Mouse (Mus musculus) CH12.LX (cell line): ENCODE data around the gene Nemp1. TPM values are rescaled to one million over a fixed set of nuclear protein-coding genes. Genes with fewer than 3 reads are reported as not detected.

ENCODE experiments used
- DNase-seq: peaks from one replicate; pipeline ENCODE4 v3.0.0-alpha.2; 2013; ENCODE audit errors: extremely low read depth
- H3K27ac ChIP-seq: 2 replicates; pipeline ENCODE4 v1.5.1; 2012; ENCODE audit warnings: low read depth, mild to moderate bottlenecking, control low read depth, moderate library complexity; ENCODE audit not compliant: insufficient read depth
- H3K27me3 ChIP-seq: replicated peaks from 2 replicates; pipeline ENCODE3; 2012; ENCODE audit warnings: inconsistent platforms
- H3K36me3 ChIP-seq, 2 experiments: replicated peaks in 1 of 2; 2 replicates each; pipeline versions ENCODE3 to v1.6.1; 2012; ENCODE audit warnings: inconsistent platforms in 1 of 2, low read length in 1 of 2, mild to moderate bottlenecking in 1 of 2, mixed read lengths in 1 of 2, moderate library complexity in 1 of 2; ENCODE audit not compliant: control insufficient read depth in 1 of 2, insufficient read depth in 1 of 2
- H3K4me1 ChIP-seq, 2 experiments: 2 replicates each; pipeline ENCODE4 v1.6.1; 2012; ENCODE audit warnings: inconsistent platforms in 1 of 2, moderate library complexity in 1 of 2; ENCODE audit not compliant: insufficient read depth in 2 of 2, control insufficient read depth in 1 of 2
- H3K4me2 ChIP-seq: 2 replicates; pipeline ENCODE4 v1.6.1; 2012; ENCODE audit warnings: low read depth, mild to moderate bottlenecking, control low read depth; ENCODE audit not compliant: poor library complexity, insufficient read depth, severe bottlenecking
- H3K4me3 ChIP-seq, 3 experiments: fragments of 150-350 bp in 1 of 3; sonication (generic) in 1 of 3; replicated peaks in 1 of 3; 2 replicates each; pipeline versions ENCODE3 to v1.5.1; 2011 to 2012; ENCODE audit warnings: low read depth in 2 of 3, low read length in 2 of 3, mild to moderate bottlenecking in 2 of 3, moderate library complexity in 2 of 3, control low read depth in 1 of 3, improper control_type of control experiment in 1 of 3, inconsistent platforms in 1 of 3, mixed read lengths in 1 of 3; ENCODE audit not compliant: poor library complexity in 1 of 3
- H3K79me2 ChIP-seq: replicated peaks from 2 replicates; pipeline ENCODE4 v1.6.1; 2012; ENCODE audit warnings: mild to moderate bottlenecking, moderate library complexity; ENCODE audit not compliant: control insufficient read depth, poor library complexity, insufficient read depth, severe bottlenecking; ENCODE audit errors: extremely low read depth
- H3K9ac ChIP-seq: 2 replicates; pipeline ENCODE4 v1.6.1; 2012; ENCODE audit warnings: low read depth, mild to moderate bottlenecking, control low read depth, moderate library complexity; ENCODE audit not compliant: insufficient read depth
- H3K9me3 ChIP-seq: replicated peaks from 2 replicates; pipeline ENCODE3; 2012; ENCODE audit warnings: low read length, inconsistent platforms, mixed read lengths
- CHD2 ChIP-seq: IDR thresholded peaks from 2 replicates; pipeline ENCODE4 v1.6.1; 2011; ENCODE audit warnings: low read length, improper control_type of control experiment
- CTCF ChIP-seq, 2 experiments: IDR thresholded peaks in 1 of 2; conservative IDR thresholded peaks in 1 of 2; 2 replicates each; pipeline ENCODE4 v1.5.1; 2011 to 2012; ENCODE audit warnings: low read depth in 2 of 2, low read length in 2 of 2, improper control_type of control experiment in 1 of 2, inconsistent platforms in 1 of 2, mild to moderate bottlenecking in 1 of 2, moderate library complexity in 1 of 2
- E2F4 ChIP-seq: IDR thresholded peaks from 2 replicates; pipeline ENCODE4 v1.6.1; 2011; ENCODE audit warnings: low read depth, low read length, improper control_type of control experiment; ENCODE audit not compliant: insufficient replicate concordance
- ELF1 ChIP-seq: IDR thresholded peaks from 2 replicates; pipeline ENCODE4 v1.6.1; 2014; ENCODE audit warnings: low read depth, mild to moderate bottlenecking, inconsistent platforms, low read length, improper control_type of control experiment
- HCFC1 ChIP-seq: IDR thresholded peaks from 2 replicates; pipeline ENCODE4 v1.6.1; 2012; ENCODE audit warnings: low read depth, mild to moderate bottlenecking, inconsistent platforms, low read length, improper control_type of control experiment
- IRF4 ChIP-seq: IDR thresholded peaks from 2 replicates; pipeline ENCODE4 v1.6.1; 2014; ENCODE audit warnings: low read depth, mild to moderate bottlenecking, inconsistent platforms, low read length, improper control_type of control experiment
- JUND ChIP-seq: conservative IDR thresholded peaks from 2 replicates; pipeline ENCODE4 v1.6.1; 2011; ENCODE audit warnings: low read depth, low read length, improper control_type of control experiment
- MAFK ChIP-seq: IDR thresholded peaks from 2 replicates; pipeline ENCODE4 v1.6.1; 2011; ENCODE audit warnings: low read length, improper control_type of control experiment; ENCODE audit not compliant: insufficient replicate concordance
- MAX ChIP-seq: IDR thresholded peaks from 2 replicates; pipeline ENCODE4 v1.6.1; 2011; ENCODE audit warnings: low read length, improper control_type of control experiment
- NRF1 ChIP-seq: IDR thresholded peaks from 2 replicates; pipeline ENCODE4 v1.6.1; 2014; ENCODE audit warnings: low read depth, mild to moderate bottlenecking, inconsistent platforms, low read length, improper control_type of control experiment, moderate library complexity
- POLR2A ChIP-seq: IDR thresholded peaks from 2 replicates; pipeline ENCODE4 v1.6.1; 2011; ENCODE audit warnings: low read depth, mild to moderate bottlenecking, improper control_type of control experiment, low read length
- RAD21 ChIP-seq: IDR thresholded peaks from 2 replicates; pipeline ENCODE4 v1.6.1; 2011; ENCODE audit warnings: low read depth, mild to moderate bottlenecking, low read length, improper control_type of control experiment, moderate library complexity
- RCOR1 ChIP-seq: conservative IDR thresholded peaks from 2 replicates; pipeline ENCODE4 v1.6.1; 2012; ENCODE audit warnings: low read depth, mild to moderate bottlenecking, inconsistent platforms, low read length, improper control_type of control experiment
- SIN3A ChIP-seq: IDR thresholded peaks from 2 replicates; pipeline ENCODE4 v1.6.1; 2012; ENCODE audit warnings: low read length, improper control_type of control experiment, inconsistent platforms
- SMC3 ChIP-seq: IDR thresholded peaks from 2 replicates; pipeline ENCODE4 v1.6.1; 2011; ENCODE audit warnings: low read depth, low read length, improper control_type of control experiment
- TBP ChIP-seq: conservative IDR thresholded peaks from 2 replicates; pipeline ENCODE4 v1.6.1; 2011; ENCODE audit warnings: low read depth, low read length, improper control_type of control experiment
- TCF12 ChIP-seq: IDR thresholded peaks from 2 replicates; pipeline ENCODE4 v1.6.1; 2014; ENCODE audit warnings: low read depth, mild to moderate bottlenecking, inconsistent platforms, low read length, improper control_type of control experiment
- USF1 ChIP-seq: IDR thresholded peaks from 2 replicates; pipeline ENCODE4 v1.6.1; 2014; ENCODE audit warnings: low read depth, mild to moderate bottlenecking, inconsistent platforms, low read length, improper control_type of control experiment
- dilution Hi-C: fragments of 300-500 bp; cut with MboI; formaldehyde crosslinking; loops from 2 replicates; pipeline ENCODE4 v1.14.3; 2020; ENCODE audit warnings: low sequenced_read_pairs; ENCODE audit not compliant: extremely low pct_unique_long_range_greater_than_20kb, extremely low pct_ligation_motif_present
- in situ Hi-C: fragments of 300-500 bp; cut with MboI; formaldehyde crosslinking; loops from 3 replicates; pipeline ENCODE4 v1.14.3; 2019; ENCODE audit warnings: low sequenced_read_pairs, low pct_ligation_motif_present, low pct_unique_long_range_greater_than_20kb, mixed read lengths
- polyA plus RNA-seq: library from polyadenylated mRNA; unstranded; fragments of >175 nt; gene quantifications from 2 replicates; pipeline ENCODE4 v1.2.1, GENCODE M21; 2012; ENCODE audit warnings: low read depth; ENCODE audit not compliant: insufficient read length
- total RNA-seq, 2 experiments: library from RNA; depleted of rRNA; stranded (reverse); fragments of 300-350 nt in 1 of 2; fragments of >200 nt in 1 of 2; gene quantifications; 2 replicates each; pipeline ENCODE4 v1.2.3; 2012 to 2014

Nemp1 gene
- total and polyA plus RNA-seq, 3 experiments = 8.3 to 17.4 (median 13.2) TPM

DNA sequence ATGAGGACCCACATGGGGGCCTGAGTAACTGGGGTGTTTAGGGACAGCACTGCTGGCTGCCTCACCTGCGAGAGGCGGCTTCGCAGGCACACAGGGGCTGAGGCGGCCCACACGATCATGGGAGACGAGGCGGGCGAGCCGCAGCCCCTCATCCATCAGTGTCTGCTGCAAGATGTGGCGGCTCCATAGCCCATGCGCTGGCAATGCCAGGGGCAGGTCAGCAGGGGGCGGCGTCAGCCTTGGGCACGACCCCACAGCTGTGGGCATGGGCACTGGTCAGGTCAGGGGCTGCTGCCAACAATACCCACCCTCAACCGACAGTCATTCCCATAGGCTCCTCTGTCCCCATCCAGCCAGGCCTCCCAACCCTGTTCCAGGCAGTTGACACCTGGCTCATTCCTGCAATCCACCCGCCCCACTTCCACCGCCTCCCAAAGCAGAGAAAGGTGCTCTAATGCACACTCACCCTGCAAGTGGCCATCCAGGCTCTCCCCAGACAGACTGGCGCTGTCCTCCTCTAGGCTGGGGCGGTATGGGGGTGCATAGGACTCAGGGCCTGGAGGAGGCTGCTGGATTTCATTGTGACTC, 3.9 kb upstream of the Nemp1 start:
- H3K9me3 ChIP-seq = no peaks in the 10 kb centered on the region
- peaks cover 14 to 67% of the 10 kb centered on the region in 2 experiments for H3K4me1 ChIP-seq
- no peaks in the 10 kb centered on the region for H3K79me2 ChIP-seq
- H3K4me3 ChIP-seq = peak overlapping the region in 1 of 3 experiments; percentile 12
- DNase-seq = peak; percentile 23
- dilution Hi-C loops = no loop called here
- TF ChIP-seq CTCF (conservative IDR thresholded peaks at IDR 0.05 in 1 of 2, IDR thresholded peaks at IDR 0.05 in 1 of 2; ENCODE audit: low read depth in 2 of 2, low read length in 2 of 2) (peak in 1 of 2 experiments; percentile 62; a peak in 2 of 4 replicates), IRF4 (no peak), RAD21 (peak; percentile 27), SMC3 (peak; percentile 17; the same call in 1 of the 2 replicates)
- H3K36me3 ChIP-seq = peaks cover 24 to 50% of the 10 kb centered on the region in 2 experiments
- H3K27me3 ChIP-seq = peaks cover 26% of the 10 kb centered on the region
- H3K27ac ChIP-seq = peak overlapping the region; percentile 39; the same call in 1 of the 2 replicates
- H3K4me2 ChIP-seq = no peak overlapping the region
- in situ Hi-C loops = no loop called here
- H3K9ac ChIP-seq = no peak overlapping the region

DNA sequence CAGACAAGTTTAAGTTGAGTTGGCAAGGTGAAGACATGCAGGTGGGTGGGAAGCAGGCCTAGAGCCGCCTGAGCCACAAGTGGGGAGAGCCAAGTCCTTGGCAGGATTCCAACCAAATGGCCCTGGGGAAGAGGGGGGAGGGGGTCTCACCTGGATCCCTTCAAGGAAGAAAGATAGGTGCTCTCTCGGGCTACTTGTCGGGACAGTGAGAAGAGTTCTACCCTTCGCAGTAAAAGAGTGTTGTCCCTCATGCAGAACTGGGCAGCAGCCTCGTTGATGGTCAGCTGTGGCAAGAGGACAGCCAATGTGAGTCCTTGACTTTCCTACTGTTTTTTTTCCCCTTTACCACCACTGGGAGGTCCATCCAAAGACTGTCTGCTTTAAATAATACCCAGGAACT, 3.1 kb upstream of the Nemp1 start:
- dilution Hi-C loops (no loop called here), in situ Hi-C loops (no loop called here)
- Histone ChIP-seq H3K27me3 (peaks cover 26% of the 10 kb centered on the region), H3K4me2 (no peak overlapping the region), H3K9ac (no peak overlapping the region), H3K4me1 (peaks cover 14 to 62% of the 10 kb centered on the region in 2 experiments), H3K27ac (no peak overlapping the region), H3K36me3 (peaks cover 16 to 43% of the 10 kb centered on the region in 2 experiments), H3K4me3 (no peak overlapping the region), H3K79me2 (no peaks in the 10 kb centered on the region), H3K9me3 (no peaks in the 10 kb centered on the region)
- DNase-seq = no peak
- TF ChIP-seq MAFK (no peak), USF1 (no peak), NRF1 (no peak), HCFC1 (no peak), RCOR1 (no peak), RAD21 (no peak), CHD2 (no peak), POLR2A (no peak), IRF4 (no peak), TCF12 (no peak), TBP (no peak), ELF1 (no peak), JUND (no peak), E2F4 (no peak), MAX (no peak), SIN3A (no peak)
